In genomic region chr1:55575916-55576315, GRCm38 (mm10) we compare ENCODE assay signal across 9 mouse cellular contexts.
A peak's percentile ranks its signal among the peaks of the same experiment; 100 is the strongest.
DNase-seq lines count a peak whose midpoint lies in the region; ATAC-seq and TF ChIP-seq lines count a peak whose summit lies in the region.
"Had no signal": no experiment of that assay in that cellular context is flagged by ENCODE, and none has a peak within 500 bp of the region (broad histone marks: within the 10 kb centered on the region; RNA-seq: fewer than 3 reads in every experiment).

No protein-coding gene starts in this region.

- no peak for TF ChIP-seq EP300 in CH12.LX (IDR thresholded peaks at IDR 0.05; ENCODE audit: low read length)
- peak; percentile 95 for TF ChIP-seq EP300 in lung, postnatal 0 days (IDR thresholded peaks at IDR 0.05)

- peak; percentile 74 for ATAC-seq in frontal cortex, adult (ENCODE audit: low TSS enrichment)
- peak; percentile 98 for ATAC-seq in lung, postnatal 0 days
- ATAC-seq in hindbrain, embryonic 11.5 days (ENCODE audit: low FRiP score): no peak
- ATAC-seq in forebrain, embryonic 14.5 days: no peak
- ATAC-seq: CD4-positive, CD25-positive, alpha-beta regulatory T cell, adult 4 months had no signal

- no peak for DNase-seq in frontal cortex, postnatal 25 days (ENCODE audit: low spot score in 2 of 2)
- peak; percentile 1 for DNase-seq in CH12.LX (ENCODE audit: extremely low read depth)
- DNase-seq in frontal cortex, adult 2 months (ENCODE audit: extremely low spot score in 1 of 2, low spot score in 1 of 2): peak; percentile 23 to 45
- peak; percentile 94 for DNase-seq in lung, postnatal 0 days (ENCODE audit: low spot score)
- no peak for DNase-seq in thymus, postnatal 36 days
- DNase-seq in hindbrain, embryonic 11.5 days (ENCODE audit: low spot score): no peak
- no peak for DNase-seq in forebrain, embryonic 14.5 days (ENCODE audit: low spot score)

- no peak for TF ChIP-seq RAD21 in CH12.LX (IDR thresholded peaks at IDR 0.05; ENCODE audit: low read depth, low read length)

- 13% methylated on average over 2 of the region's 2 CpGs for WGBS in lung, postnatal 0 days
- WGBS in hindbrain, embryonic 11.5 days: 58% methylated on average over 2 of the region's 2 CpGs
- 66% methylated on average over 2 of the region's 2 CpGs for WGBS in forebrain, embryonic 14.5 days

- H3K4me3 ChIP-seq in CH12.LX (replicated peaks in 1 of 3; ENCODE audit: low read depth in 2 of 3, low read length in 2 of 3, poor library complexity in 1 of 3): no peak overlapping the region
- H3K4me3 ChIP-seq in lung, postnatal 0 days (ENCODE audit: low read depth, low read length): no peak overlapping the region
- no peak overlapping the region for H3K4me3 ChIP-seq in hindbrain, embryonic 11.5 days (ENCODE audit: low read depth, low read length)
- no peak overlapping the region for H3K4me3 ChIP-seq in forebrain, embryonic 14.5 days (ENCODE audit: low read depth, low read length)

- H3K9me3 ChIP-seq in CH12.LX (replicated peaks; ENCODE audit: low read length): no peaks in the 10 kb centered on the region
- H3K9me3 ChIP-seq in lung, postnatal 0 days (ENCODE audit: low read length): no peaks in the 10 kb centered on the region
- H3K9me3 ChIP-seq in hindbrain, embryonic 11.5 days (ENCODE audit: control insufficient read depth, low read length): no peaks in the 10 kb centered on the region
- no peaks in the 10 kb centered on the region for H3K9me3 ChIP-seq in forebrain, embryonic 14.5 days (replicated peaks; ENCODE audit: control insufficient read depth, low read length)

- no peaks in the 10 kb centered on the region for H3K79me2 ChIP-seq in CH12.LX (replicated peaks; ENCODE audit: control insufficient read depth, extremely low read depth, insufficient read depth, poor library complexity, severe bottlenecking)

- no peak overlapping the region for H3K4me2 ChIP-seq in CH12.LX (ENCODE audit: insufficient read depth, low read depth, poor library complexity, severe bottlenecking)
- H3K4me2 ChIP-seq in lung, postnatal 0 days (replicated peaks; ENCODE audit: low read depth, low read length): no peak overlapping the region
- H3K4me2 ChIP-seq in hindbrain, embryonic 11.5 days (replicated peaks; ENCODE audit: low read depth, low read length): no peak overlapping the region
- H3K4me2 ChIP-seq in forebrain, embryonic 14.5 days (ENCODE audit: low read length): no peak overlapping the region

- H3K9ac ChIP-seq in CH12.LX (ENCODE audit: insufficient read depth, low read depth): no peak overlapping the region
- no peak overlapping the region for H3K9ac ChIP-seq in lung, postnatal 0 days (replicated peaks; ENCODE audit: low read depth)
- H3K9ac ChIP-seq in hindbrain, embryonic 11.5 days (ENCODE audit: low read depth, low read length): no peak overlapping the region
- H3K9ac ChIP-seq in forebrain, embryonic 14.5 days (ENCODE audit: low read length): no peak overlapping the region

- H3K4me1 ChIP-seq in CH12.LX (ENCODE audit: control insufficient read depth in 1 of 2, insufficient read depth in 2 of 2): 0 out of 4 replicates have a peak, but pooled peaks cover 0 to 2% of the 10 kb centered on the region in 2 experiments
- H3K4me1 ChIP-seq in lung, postnatal 0 days (ENCODE audit: insufficient read depth, low read depth, low read length): peaks cover 7% of the 10 kb centered on the region; the same call in 1 of the 2 replicates
- no peaks in the 10 kb centered on the region for H3K4me1 ChIP-seq in hindbrain, embryonic 11.5 days (replicated peaks; ENCODE audit: control insufficient read depth, insufficient read depth, low read length)
- H3K4me1 ChIP-seq in forebrain, embryonic 14.5 days (ENCODE audit: control insufficient read depth, insufficient read depth, low read length): no peaks in the 10 kb centered on the region

- no peak for TF ChIP-seq CTCF in CH12.LX (conservative IDR thresholded peaks at IDR 0.05 in 1 of 2, IDR thresholded peaks at IDR 0.05 in 1 of 2; ENCODE audit: low read depth in 2 of 2, low read length in 2 of 2)
- TF ChIP-seq CTCF in lung, postnatal 0 days (IDR thresholded peaks at IDR 0.05): no peak

- TF ChIP-seq POLR2A in CH12.LX (IDR thresholded peaks at IDR 0.05; ENCODE audit: low read depth, low read length): no peak

- dilution Hi-C loops in CH12.LX (cut with MboI; ENCODE audit: extremely low pct_ligation_motif_present, extremely low pct_unique_long_range_greater_than_20kb, low sequenced_read_pairs): no loop called here

- H3K27me3 ChIP-seq in CH12.LX (replicated peaks): no peaks in the 10 kb centered on the region
- H3K27me3 ChIP-seq in lung, postnatal 0 days (replicated peaks; ENCODE audit: insufficient read depth, low read length): no peaks in the 10 kb centered on the region
- no peaks in the 10 kb centered on the region for H3K27me3 ChIP-seq in hindbrain, embryonic 11.5 days (ENCODE audit: control insufficient read depth, insufficient read depth, low read length)
- no peaks in the 10 kb centered on the region for H3K27me3 ChIP-seq in forebrain, embryonic 14.5 days (replicated peaks; ENCODE audit: control insufficient read depth, insufficient read depth, low read length)

- in situ Hi-C loops in CH12.LX (cut with MboI; ENCODE audit: low pct_ligation_motif_present, low pct_unique_long_range_greater_than_20kb, low sequenced_read_pairs): no loop called here

- no peak overlapping the region for H3K27ac ChIP-seq in CH12.LX (ENCODE audit: insufficient read depth, low read depth)
- no peak overlapping the region for H3K27ac ChIP-seq in lung, postnatal 0 days (ENCODE audit: low read length)
- H3K27ac ChIP-seq in hindbrain, embryonic 11.5 days (ENCODE audit: low read depth, low read length): no peak overlapping the region
- H3K27ac ChIP-seq in forebrain, embryonic 14.5 days (ENCODE audit: low read depth, low read length): no peak overlapping the region

- no peaks in the 10 kb centered on the region for H3K36me3 ChIP-seq in CH12.LX (replicated peaks in 1 of 2; ENCODE audit: control insufficient read depth in 1 of 2, insufficient read depth in 1 of 2, low read length in 1 of 2)
- H3K36me3 ChIP-seq in lung, postnatal 0 days (ENCODE audit: insufficient read depth, low read length): no peaks in the 10 kb centered on the region
- H3K36me3 ChIP-seq in hindbrain, embryonic 11.5 days (ENCODE audit: control insufficient read depth, insufficient read depth, low read length): no peaks in the 10 kb centered on the region
- H3K36me3 ChIP-seq in forebrain, embryonic 14.5 days (ENCODE audit: control insufficient read depth, insufficient read depth, low read length): no peaks in the 10 kb centered on the region

TF ChIP-seq in CH12.LX, 34 proteins besides CTCF, POLR2A, EP300 and RAD21:
- TF ChIP-seq ZKSCAN1 (IDR thresholded peaks at IDR 0.05; ENCODE audit: borderline replicate concordance, low read depth, low read length) (no peak), MXI1 (IDR thresholded peaks at IDR 0.05; ENCODE audit: low read depth, low read length) (no peak), ETS1 (conservative IDR thresholded peaks at IDR 0.05; ENCODE audit: low read depth, low read length) (no peak), ELF1 (IDR thresholded peaks at IDR 0.05; ENCODE audit: low read depth, low read length) (no peak), JUN (IDR thresholded peaks at IDR 0.05; ENCODE audit: insufficient read depth, low read depth, low read length) (no peak), TBP (conservative IDR thresholded peaks at IDR 0.05; ENCODE audit: low read depth, low read length) (no peak), GABPA (IDR thresholded peaks at IDR 0.05; ENCODE audit: insufficient replicate concordance, low read depth, low read length) (no peak), MAZ (IDR thresholded peaks at IDR 0.05; ENCODE audit: low read depth, low read length) (no peak), BHLHE40 (IDR thresholded peaks at IDR 0.05; ENCODE audit: low read depth, low read length) (no peak), E2F4 (IDR thresholded peaks at IDR 0.05; ENCODE audit: insufficient replicate concordance, low read depth, low read length) (no peak)

Comparison
In these comparisons a context has a peak if more than half of its experiments do, and no peak if none do; other contexts are left out.
1. DNase-seq: peak in CH12.LX (single experiment), frontal cortex, adult 2 months (2 of 2) and lung, postnatal 0 days (single experiment); none in frontal cortex, postnatal 25 days (0 of 2), thymus, postnatal 36 days (0 of 2), hindbrain, embryonic 11.5 days (single experiment) and forebrain, embryonic 14.5 days (single experiment).
2. ATAC-seq: peak in frontal cortex, adult (single experiment) and lung, postnatal 0 days (single experiment); none in hindbrain, embryonic 11.5 days (single experiment) and forebrain, embryonic 14.5 days (single experiment).